Mouse (Mus musculus) gastrocnemius, postnatal 25 days (tissue): ENCODE data around the gene Lsm4. TPM values are rescaled to one million over a fixed set of nuclear protein-coding genes. Genes with fewer than 3 reads are reported as not detected.

Experiments
- DNase-seq: peaks from one replicate; pipeline ENCODE4 v3.0.0; 2022
- total RNA-seq, 2 experiments: library from RNA; stranded (reverse); gene quantifications; 1 replicate in 1 of 2; 2 replicates in 1 of 2; pipeline ENCODE4 v1.2.3; 2021

The Lsm4 gene
- total RNA-seq, 2 experiments from 2014 or later: 57.7 to 66.0 TPM

DNA sequence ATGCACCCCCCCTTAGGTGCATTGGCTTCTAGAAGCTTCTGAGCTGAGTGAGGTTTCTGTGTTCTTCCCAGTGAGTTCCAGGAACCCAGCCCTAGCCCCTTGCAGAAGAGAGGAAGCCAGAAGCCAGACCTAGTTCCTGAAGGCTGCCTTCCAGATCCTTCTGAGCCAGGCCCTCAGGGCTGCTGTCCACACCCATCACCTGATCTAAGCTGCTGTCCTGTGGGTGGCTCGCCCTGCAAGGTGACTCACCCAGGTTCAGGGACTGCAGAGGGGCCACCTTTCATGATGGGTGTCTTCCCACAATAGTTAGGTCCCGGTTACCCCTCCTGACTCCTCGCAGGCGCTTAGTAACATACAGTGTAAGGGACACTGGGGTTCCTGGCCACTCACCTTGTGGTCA lies 6.4 kb downstream of the Lsm4 start:
- no peak for DNase-seq

DNA sequence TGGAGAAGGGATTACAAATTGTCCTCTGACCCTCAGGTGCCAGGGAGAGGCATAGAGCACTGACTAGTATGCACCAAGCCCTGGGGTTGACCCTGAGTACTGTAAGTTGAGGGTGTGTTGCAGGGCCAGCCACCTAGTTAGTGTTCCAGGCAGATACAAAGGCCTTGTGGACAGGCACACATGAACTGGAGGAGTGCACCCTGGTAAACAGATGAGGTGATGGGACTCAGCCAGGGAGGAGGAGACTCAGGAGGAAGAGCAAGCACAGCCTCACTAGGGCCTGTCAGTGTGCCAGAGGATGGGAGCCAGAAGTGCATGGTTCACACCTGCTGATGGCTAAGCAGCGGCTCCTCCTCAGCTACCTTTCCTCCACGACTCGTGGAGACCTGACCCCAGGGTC lies 7.0 kb downstream of the Lsm4 start:
- DNase-seq: no peak

GRCm38 (mm10) chr8:70681410-70681809 lies 8.4 kb downstream of the Lsm4 start:
- no peak for DNase-seq

GRCm38 (mm10) chr8:70682193-70682592 lies 9.1 kb downstream of the Lsm4 start:
- peak; percentile 89 for DNase-seq

- DNase-seq: no peak
Observed at GRCm38 (mm10) chr8:70682692-70683091, 9.6 kb downstream of the Lsm4 start.

- DNase-seq: no peak
Observed at GRCm38 (mm10) chr8:70684291-70684690, 11.2 kb downstream of the Lsm4 start.

DNA sequence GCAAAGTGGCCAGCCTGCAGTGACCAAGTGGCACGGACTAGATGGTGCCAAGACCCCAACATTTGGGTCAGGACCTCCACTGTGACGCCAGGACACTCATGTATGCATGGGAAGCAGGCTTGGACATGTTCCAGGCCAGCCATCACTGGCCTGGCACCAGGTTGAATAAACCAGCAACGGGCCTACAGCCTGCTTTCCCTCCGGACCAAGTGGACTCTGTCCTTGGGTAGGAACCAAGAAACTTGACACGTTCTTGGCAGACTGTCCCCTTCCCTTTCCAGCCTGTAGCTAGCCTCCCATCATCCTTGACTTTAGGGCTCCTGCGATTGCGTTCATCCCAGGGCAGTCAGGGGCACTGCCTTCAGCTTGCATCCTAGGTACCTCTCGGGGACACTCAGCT lies 14.5 kb downstream of the Lsm4 start:
- DNase-seq: peak; percentile 75

- DNase-seq: no peak
Observed at GRCm38 (mm10) chr8:70688136-70688535, 15.1 kb downstream of the Lsm4 start.

DNA sequence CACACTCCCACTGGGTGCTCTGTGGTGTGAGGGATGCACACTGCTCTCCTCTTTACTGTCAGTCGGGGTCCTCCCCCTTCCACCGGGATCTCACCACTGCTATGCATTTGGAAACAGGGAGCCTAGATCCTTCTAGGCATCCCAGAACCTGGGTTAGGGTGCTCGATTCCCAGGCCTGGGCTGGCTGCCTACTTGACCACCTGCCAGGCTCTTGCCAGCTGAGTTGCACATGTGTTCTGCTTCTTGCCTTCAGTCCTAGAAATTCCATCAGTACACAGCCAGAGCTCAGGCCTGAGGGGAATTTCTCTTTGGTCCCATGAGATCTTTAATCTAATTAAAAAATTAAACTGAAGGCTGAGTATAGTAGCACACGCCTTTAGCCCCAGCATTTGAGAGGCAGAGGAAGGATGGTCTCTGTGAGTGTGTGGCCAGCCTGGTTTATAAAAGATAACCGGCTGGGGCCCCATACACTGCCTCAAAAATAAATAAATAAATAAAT lies 16.9 kb downstream of the Lsm4 start:
- DNase-seq: no peak

GRCm38 (mm10) chr8:70691230-70691629 lies 18.2 kb downstream of the Lsm4 start:
- DNase-seq: no peak

GRCm38 (mm10) chr8:70691727-70692231 lies 18.7 kb downstream of the Lsm4 start:
- DNase-seq: no peak

- no peak for DNase-seq
Observed at GRCm38 (mm10) chr8:70693636-70694035, 20.6 kb downstream of the Lsm4 start.

- DNase-seq: peak; percentile 72
Observed at GRCm38 (mm10) chr8:70695318-70696018, 22.4 kb downstream of the Lsm4 start.

DNA sequence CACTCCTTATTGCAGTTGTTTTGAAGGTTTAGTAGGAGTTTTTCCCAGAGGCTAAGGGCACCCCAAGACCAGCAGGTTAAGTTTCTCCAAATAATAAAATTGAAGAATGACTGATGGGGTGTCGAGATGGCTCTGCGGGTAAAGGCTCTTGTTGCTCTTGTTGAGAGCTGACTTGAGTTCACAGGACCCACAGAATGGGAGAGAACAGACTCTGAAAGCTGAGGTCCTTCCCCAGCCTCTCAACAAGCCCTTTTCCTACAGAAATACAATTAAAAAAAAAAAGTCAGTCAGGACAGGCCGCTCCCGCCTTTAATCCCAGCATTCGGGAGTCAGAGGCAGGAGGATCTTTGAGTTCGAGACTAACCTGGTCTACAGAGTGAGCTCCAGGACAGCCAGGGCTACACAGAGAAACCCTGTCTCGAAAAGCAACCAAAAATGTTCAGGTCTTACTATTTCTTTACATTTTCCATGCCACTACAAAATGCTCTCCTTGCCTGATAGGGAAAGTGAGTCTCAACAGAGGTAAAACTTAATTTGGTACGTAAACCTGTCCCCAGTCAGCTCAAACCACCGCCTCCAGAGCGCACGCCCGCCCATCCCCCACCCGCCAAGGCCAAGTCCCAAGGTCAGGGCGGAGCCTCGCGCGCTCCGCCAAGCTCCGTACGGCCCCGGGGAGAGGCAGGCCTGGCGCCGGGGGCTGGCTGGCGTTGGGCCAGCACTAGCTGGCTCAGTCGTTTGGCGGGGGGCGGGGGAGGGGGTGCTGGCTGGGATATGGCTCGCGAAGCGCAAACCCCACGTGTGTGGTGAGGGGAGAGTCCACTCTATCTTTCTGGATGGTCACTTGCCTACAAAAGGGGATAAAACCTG lies 23.2 kb downstream of the Lsm4 start:
- peak; percentile 77 for DNase-seq

DNA sequence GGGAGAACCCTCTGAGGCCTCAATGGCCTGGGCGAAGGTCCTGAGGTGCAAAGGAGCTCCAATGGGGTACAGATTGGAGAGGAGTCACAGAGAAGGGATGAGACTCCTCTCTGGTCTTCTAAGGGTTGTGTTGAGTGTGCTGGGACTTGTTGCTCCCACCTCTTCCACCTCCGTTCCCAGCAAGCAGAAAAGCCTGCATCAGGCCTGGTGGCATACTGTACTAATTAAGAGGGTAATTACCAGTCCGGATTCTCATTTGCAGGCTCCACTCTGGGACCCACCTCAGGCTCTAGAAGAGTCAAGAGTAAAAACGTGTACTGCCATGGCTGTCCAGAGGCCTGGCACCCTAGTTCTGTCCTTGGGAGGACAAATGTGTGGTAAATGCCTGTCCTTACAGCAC lies 23.9 kb downstream of the Lsm4 start:
- no peak for DNase-seq

DNA sequence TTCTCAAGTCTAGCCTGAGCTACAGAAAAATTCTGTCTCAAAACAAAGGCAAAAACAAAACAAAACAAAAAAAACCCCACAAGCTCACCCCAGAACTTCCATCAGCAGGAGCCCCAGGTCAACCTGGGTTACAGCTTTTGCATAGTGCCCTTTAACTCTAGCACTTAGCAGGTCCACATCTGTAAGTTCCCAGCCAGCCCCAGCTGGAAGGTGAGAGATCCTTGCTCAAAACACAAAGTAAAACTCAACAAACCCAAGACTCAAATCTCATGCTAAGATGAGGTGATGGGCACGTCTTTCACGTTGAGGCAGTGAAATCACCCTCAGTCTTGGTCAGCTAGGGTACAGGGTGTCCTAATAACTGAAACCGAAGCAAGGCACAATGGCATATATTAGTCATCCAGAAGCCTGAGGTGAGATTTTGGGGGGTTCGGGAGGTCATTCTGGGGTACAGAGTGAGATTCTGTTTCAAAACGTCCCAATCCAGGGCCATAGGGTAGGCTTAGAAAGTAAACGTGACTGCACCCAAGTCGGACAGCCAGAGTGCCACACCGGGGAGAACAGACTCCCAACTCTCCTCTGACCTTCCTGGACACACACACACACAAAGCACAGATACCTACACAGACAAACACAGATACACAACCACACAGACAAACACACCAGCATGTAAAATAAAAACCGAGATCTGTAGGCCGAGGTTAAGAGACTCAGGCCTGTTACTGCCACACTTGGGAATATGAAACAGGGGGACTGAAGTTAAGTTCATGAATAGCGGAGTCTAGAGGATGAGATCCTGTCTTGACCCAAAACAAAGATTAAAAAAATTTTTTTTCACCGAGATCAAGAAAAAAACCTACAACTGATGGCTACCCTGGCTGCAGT lies 24.6 kb downstream of the Lsm4 start:
- no peak for DNase-seq

- peak; percentile 99 for DNase-seq
Observed at GRCm38 (mm10) chr8:70698310-70699109, 25.5 kb downstream of the Lsm4 start, which contains the start of gene Jund. TSS of gene Jund (plus strand) at chr8:70698949.

DNA sequence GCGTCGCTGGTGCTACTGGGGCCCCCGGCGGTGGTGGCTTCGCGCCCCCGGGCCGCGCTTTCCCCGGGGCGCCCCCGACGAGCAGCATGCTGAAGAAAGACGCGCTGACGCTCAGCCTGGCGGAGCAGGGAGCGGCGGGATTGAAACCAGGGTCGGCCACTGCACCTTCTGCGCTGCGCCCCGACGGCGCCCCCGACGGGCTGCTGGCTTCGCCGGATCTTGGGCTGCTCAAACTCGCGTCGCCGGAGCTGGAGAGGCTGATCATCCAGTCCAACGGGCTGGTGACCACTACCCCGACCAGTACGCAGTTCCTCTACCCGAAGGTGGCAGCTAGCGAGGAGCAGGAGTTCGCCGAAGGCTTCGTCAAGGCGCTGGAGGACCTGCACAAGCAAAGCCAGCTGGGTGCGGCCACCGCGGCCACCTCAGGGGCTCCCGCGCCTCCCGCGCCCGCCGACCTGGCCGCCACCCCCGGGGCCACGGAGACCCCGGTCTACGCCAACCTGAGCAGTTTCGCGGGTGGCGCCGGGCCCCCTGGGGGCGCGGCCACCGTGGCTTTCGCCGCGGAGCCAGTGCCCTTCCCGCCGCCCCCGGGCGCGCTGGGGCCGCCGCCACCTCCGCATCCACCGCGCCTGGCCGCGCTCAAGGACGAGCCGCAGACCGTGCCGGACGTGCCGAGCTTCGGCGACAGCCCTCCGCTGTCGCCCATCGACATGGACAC lies 26.2 kb downstream of the Lsm4 start:
- peak; percentile 57 for DNase-seq

DNA sequence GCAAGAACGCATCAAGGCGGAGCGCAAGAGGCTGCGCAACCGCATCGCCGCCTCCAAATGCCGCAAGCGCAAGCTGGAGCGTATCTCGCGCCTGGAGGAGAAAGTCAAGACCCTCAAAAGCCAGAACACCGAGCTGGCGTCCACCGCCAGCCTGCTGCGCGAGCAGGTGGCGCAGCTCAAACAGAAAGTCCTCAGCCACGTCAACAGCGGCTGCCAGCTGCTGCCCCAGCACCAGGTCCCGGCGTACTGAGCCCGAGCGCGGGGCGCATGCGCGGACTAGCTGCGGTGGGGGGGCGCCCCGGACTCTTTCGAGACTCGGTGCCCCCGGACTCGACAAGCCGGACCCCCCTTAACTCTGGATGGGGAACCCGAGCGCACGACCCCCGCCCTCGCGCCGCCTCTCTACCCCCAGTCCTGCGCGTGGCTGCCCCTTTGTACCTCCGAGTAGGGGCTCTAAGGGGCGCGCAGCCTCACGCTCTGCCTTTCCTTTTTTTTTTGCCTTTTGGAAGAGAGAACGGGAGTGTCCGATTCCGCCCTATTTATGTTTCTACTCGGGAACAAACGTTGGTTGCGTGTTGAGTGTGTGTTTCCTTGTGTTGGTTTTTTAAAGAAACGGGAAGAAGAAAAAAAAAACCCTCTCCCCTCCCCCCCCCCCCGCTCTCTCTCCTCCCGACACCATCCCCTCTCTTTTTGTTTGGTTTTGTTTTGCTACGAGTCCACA lies 26.9 kb downstream of the Lsm4 start:
- DNase-seq: peak; percentile 86

DNA sequence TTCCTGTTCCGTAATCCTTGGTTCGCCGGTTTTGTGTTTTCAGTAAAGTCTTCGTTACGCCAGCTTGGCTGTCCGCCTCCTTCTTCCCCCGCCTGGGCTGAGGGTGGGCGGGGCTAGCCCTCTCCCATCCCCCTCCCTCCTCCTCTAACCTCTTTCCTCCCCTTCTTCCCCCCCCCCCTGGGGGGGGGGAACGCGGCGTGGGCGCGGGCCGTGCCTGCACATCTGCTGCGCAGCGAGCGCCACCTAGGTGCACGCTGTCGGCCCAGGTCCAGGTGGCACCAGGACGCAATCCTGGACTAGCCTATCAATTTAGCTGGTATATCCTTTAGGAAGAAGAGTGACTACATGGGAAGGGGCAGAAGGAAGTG lies 27.5 kb downstream of the Lsm4 start:
- peak; percentile 93 for DNase-seq
